Mouse (Mus musculus) cerebellum, adult 18-20 months (tissue): ENCODE results near the gene Mea1.

Experiments used
- DNase-seq, 2 experiments: peaks; one replicate each; pipeline ENCODE4 v3.0.0; 2021

Gene Mea1

GRCm38 (mm10) chr17:46678416-46678815, at the start of gene Mea1:
TSS of gene Mea1 (plus strand) at chr17:46678793.
- DNase-seq: no peak

- DNase-seq: no peak
Measured at GRCm38 (mm10) chr17:46629685-46630441, 48.7 kb upstream of the Mea1 start.

GRCm38 (mm10) chr17:46636831-46637523, 41.6 kb upstream of the Mea1 start:
- peak; percentile 66 to 80 for DNase-seq

GRCm38 (mm10) chr17:46639929-46640328, 38.7 kb upstream of the Mea1 start:
- no peak for DNase-seq

- no peak for DNase-seq
Measured at GRCm38 (mm10) chr17:46642060-46642459, 36.5 kb upstream of the Mea1 start.

- no peak for DNase-seq
Measured at GRCm38 (mm10) chr17:46644152-46644805, 34.3 kb upstream of the Mea1 start.

- DNase-seq: peak; percentile 62 to 67
Measured at GRCm38 (mm10) chr17:46644916-46645475, 33.6 kb upstream of the Mea1 start.

GRCm38 (mm10) chr17:46645561-46646321, 32.9 kb upstream of the Mea1 start, which contains the start of the genes Klc4 and Mrpl2:
TSS of gene Klc4 (minus strand) at chr17:46646022.
TSS of gene Mrpl2 (plus strand) at chr17:46646229.
- DNase-seq: peak; percentile 97 to 99

GRCm38 (mm10) chr17:46646322-46646662, 32.3 kb upstream of the Mea1 start:
- DNase-seq: no peak

- DNase-seq: no peak
Measured at GRCm38 (mm10) chr17:46647279-46647678, 31.3 kb upstream of the Mea1 start.

- DNase-seq: no peak
Measured at GRCm38 (mm10) chr17:46648436-46648835, 30.2 kb upstream of the Mea1 start.

- peak in 1 of 2 experiments; percentile 39 for DNase-seq
Measured at GRCm38 (mm10) chr17:46649811-46650210, 28.8 kb upstream of the Mea1 start.

GRCm38 (mm10) chr17:46650232-46651031, 28.2 kb upstream of the Mea1 start, which contains the start of gene Cul7:
TSS of gene Cul7 (plus strand) at chr17:46650337.
- DNase-seq: peak; percentile 89 to 92

- DNase-seq: no peak
Measured at GRCm38 (mm10) chr17:46651292-46651691, 27.3 kb upstream of the Mea1 start.

GRCm38 (mm10) chr17:46651755-46652547, 26.6 kb upstream of the Mea1 start:
- no peak for DNase-seq

- DNase-seq: no peak
Measured at GRCm38 (mm10) chr17:46656054-46656453, 22.5 kb upstream of the Mea1 start.

GRCm38 (mm10) chr17:46661351-46661750, 17.2 kb upstream of the Mea1 start:
- DNase-seq: peak; percentile 71 to 75

GRCm38 (mm10) chr17:46661981-46662380, 16.6 kb upstream of the Mea1 start:
- peak; percentile 69 to 74 for DNase-seq

GRCm38 (mm10) chr17:46662730-46663129, 15.9 kb upstream of the Mea1 start:
- DNase-seq: peak; percentile 69 to 79

- no peak for DNase-seq
Measured at GRCm38 (mm10) chr17:46667712-46668111, 10.9 kb upstream of the Mea1 start.

- no peak for DNase-seq
Measured at GRCm38 (mm10) chr17:46669911-46670310, 8.7 kb upstream of the Mea1 start.
